Mouse (Mus musculus): Measurements from ENCODE around the gene Tgoln1. TPM values are rescaled to one million over a fixed set of nuclear protein-coding genes. Genes with fewer than 3 reads are reported as not detected.

The Tgoln1 gene
- total RNA-seq, 2 experiments from 2014 or later = 46.4 to 47.6 TPM

- DNase-seq = no peak
- intact Hi-C loops (cut with DNase I) = no loop called here
Measured at GRCm38 (mm10) chr6:72562894-72563293, 53.9 kb downstream of the Tgoln1 start.

- intact Hi-C loops (cut with DNase I) = no loop called here
- DNase-seq = no peak
Measured at GRCm38 (mm10) chr6:72562486-72562885, 54.3 kb downstream of the Tgoln1 start.

- DNase-seq = no peak
- intact Hi-C loops (cut with DNase I) = no loop called here
Measured at GRCm38 (mm10) chr6:72560801-72561200, 56.0 kb downstream of the Tgoln1 start.

Other genes with a start within 250 kb of the Tgoln1 start
- gene Vamp5, start 236.5 kb downstream of the Tgoln1 start, total RNA-seq (2021) = 10 to 100 TPM; 48.8 to 54.0 TPM
- 10 to 100 TPM; 71.0 to 75.5 TPM for gene Vamp8, start 226.3 kb downstream of the Tgoln1 start, total RNA-seq (2021)
- 10 to 100 TPM; 29.8 to 32.5 TPM for gene Ggcx, start 202.7 kb downstream of the Tgoln1 start, total RNA-seq (2021)
- gene Mat2a, start 177.4 kb downstream of the Tgoln1 start, total RNA-seq (2021) = 100 to 1,000 TPM; 186 to 202 TPM
- under 1 TPM in 1 of 2 experiments, not detected in 1; 0.29 TPM for gene Sh2d6, start 95.3 kb downstream of the Tgoln1 start, total RNA-seq (2021)
- 10 to 100 TPM in 1 of 2 experiments, 1 to 10 TPM in 1; 9.9 to 10.0 TPM for gene Capg, start 72.6 kb downstream of the Tgoln1 start, total RNA-seq (2021)
- 10 to 100 TPM; 16.7 to 19.2 TPM for gene Elmod3, start 18.6 kb downstream of the Tgoln1 start, total RNA-seq (2021)
- 100 to 1,000 TPM; 164 to 166 TPM for gene Retsat, start 18.5 kb downstream of the Tgoln1 start, total RNA-seq (2021)
- gene Tcf7l1, start 172.3 kb upstream of the Tgoln1 start, total RNA-seq (2021) = 10 to 100 TPM; 15.0 to 17.8 TPM